Mouse (Mus musculus) neutrophil, adult 5-6 weeks (primary cell): ENCODE data around the gene Jmjd7. TPM values are rescaled to one million over a fixed set of nuclear protein-coding genes. Genes with fewer than 3 reads are reported as not detected.

Experiments
- ATAC-seq: fragments of 151-379, 151-347 bp; 2 replicates; pipeline ENCODE4 v1.8.0; 2017; ENCODE audit warnings: mild to moderate bottlenecking, moderate TSS enrichment; ENCODE audit not compliant: insufficient number of reproducible peaks, poor library complexity, low FRiP score, severe bottlenecking; ENCODE audit errors: extremely low read depth
- total RNA-seq: library from RNA; stranded (forward); fragments of 200-1000 nt; gene quantifications from 2 replicates; pipeline ENCODE4 v1.2.3, GENCODE M21; 2017

Gene Jmjd7
- total RNA-seq, result 1.5 and 3.2 TPM in 2 replicates

- peak; percentile 83 for ATAC-seq
Measured at GRCm38 (mm10) chr2:120026984-120027949, at the start of gene Jmjd7, which contains the start of gene Gm28042. Gene Jmjd7, plus strand, starts transcription at chr2:120027483. Gene Gm28042, plus strand, starts transcription at chr2:120027493.

DNA sequence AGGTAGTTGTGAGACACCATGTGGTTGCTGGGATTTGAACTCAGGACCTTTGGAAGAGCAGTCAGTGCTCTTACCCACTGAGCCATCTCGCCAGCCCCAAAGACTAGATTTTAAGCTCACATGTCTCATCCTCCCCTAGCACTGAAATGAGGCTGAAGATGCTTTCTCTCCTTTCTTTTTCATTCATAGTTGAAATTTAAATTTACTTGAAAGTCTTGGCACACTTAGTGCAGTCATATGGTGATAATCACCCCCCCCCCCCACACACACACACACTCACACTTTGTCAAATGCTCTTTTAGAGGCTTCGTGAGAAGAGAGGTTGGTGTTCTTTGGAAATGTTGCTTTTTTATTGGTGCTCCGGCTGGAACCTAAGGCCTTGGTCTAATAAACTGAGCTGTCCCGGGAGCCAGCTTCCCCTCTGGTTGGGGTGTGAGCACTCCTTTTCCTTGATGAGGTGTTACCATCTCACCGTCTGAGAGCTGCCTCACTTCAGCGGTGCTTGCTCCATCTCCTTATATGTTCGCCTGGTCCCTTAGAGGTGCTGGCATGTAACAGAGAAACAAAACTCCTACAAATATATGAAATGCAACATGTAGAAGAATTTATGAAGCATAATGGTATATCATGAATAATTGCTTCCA is 46.8 kb upstream of the Jmjd7 start:
- ATAC-seq, result no peak

DNA sequence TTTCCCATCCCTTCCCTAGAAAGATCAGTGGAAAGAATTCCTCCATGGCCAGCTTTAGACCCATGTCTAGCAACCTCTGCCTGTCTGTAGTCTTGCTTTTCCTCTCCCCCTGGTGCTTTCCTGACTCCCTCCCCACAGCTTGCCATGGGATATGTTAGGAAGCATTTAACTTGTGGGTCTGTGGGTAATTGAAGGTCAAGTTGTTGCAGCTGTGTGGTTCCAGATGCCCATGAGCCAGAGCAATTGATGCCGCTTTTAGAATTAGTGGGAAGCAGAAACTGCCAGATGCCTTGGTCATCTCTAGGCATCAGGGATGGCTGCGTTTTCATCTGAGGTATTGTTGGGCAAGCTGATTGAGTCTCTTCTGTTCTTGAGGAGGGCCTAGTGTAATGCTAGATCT is 45.7 kb upstream of the Jmjd7 start:
- no peak for ATAC-seq

DNA sequence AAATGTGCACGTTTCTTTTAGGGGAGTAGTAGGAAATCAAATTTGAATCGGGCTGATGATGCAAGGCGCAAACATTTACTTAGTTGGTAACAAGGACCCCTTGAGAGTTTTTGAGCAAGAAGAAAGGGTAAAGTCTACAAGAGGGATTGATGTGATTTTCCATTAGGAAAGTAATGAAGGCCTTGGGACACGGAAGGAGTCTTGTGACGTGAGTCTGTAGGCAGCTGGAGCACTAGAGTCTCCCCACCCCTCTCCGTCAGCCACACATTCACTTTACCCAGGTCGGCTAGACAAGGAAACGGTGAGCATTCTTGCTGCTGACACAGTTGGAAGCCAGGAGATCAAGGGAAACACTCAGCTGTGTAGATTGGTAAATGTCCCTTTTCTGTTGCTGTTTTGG is 41.4 kb upstream of the Jmjd7 start:
- ATAC-seq, result no peak

DNA sequence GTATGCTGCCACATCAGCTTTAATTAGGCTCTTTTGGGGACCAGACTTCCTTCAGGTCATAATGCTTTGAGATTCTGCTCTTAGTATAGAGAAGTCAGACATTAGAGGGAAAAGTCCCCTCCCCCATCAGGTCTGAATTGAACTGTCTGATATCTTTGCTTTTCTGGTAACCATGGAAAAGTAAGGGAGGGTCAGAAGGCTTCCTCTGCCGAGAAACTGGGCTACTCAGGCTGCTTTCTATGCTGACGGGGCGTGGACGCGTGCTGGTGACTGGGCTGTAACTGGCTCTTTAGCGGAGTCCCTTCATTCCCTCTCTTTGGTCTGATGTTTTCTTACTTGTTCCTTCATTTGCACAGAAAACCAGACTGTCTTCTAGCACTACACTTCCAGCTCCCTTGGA is 40.9 kb upstream of the Jmjd7 start:
- ATAC-seq, result no peak

GRCm38 (mm10) chr2:119987441-119987840 is 39.8 kb upstream of the Jmjd7 start:
- ATAC-seq, result no peak

DNA sequence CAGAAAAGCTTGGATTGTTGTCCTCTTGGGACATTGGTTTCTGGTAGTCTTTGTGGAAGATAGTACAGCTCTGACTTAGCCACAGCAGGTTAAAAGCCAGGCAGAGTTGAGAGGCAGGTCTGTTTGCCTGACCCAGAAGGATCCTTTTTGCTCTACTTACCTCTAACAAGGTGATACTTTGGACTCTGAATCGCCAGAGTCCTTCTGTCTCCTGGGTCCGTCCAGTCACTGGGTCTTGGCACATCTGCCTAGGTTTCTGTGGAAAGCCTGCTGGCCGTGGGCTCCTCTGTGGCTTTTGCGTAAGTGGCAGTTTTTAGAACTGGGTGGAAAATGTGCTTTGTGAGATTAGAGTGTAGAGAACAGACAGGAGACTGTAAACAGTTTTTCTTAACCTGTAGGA is 38.3 kb upstream of the Jmjd7 start:
- no peak for ATAC-seq

DNA sequence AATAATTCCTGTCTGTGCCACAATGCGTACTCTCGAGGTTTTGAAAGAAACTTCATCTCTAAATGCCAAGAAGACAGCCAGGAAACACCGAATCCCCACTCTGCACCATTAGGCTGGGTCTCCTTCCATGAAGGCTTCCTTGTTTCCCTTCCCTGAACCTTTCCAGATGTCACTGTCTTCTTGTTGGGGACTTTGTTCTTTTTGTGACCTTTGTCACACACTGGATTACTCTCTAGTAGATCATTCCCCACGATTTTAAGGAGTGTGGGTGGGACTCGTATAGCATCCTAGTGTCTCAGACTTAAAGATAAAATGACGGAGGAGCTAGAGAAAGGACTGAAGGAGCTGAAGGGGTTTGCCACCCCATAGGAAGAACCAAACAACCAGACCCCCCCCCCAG is 36.4 kb upstream of the Jmjd7 start:
- ATAC-seq, result no peak

GRCm38 (mm10) chr2:119992349-119992748 is 34.9 kb upstream of the Jmjd7 start:
- no peak for ATAC-seq

DNA sequence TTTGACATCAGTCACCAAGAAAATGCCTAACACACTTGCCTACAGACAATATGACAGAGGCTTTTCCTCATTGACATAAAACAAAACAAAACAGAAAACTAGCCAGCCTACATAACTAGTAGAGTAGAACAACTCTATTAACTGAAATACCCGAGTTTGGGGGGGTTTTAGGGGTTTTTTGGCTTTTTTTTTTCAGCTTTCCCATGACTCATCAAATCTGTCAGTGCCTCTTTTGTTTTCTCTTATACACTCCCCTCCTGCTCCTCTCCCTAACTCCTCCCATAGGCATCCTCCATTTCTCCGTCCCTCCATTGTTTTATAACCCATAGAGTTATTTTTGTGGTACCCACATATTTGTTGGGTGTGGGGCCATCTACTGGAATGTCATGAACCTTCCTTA is 33.8 kb upstream of the Jmjd7 start:
- ATAC-seq, result no peak

GRCm38 (mm10) chr2:119994839-119995238 is 32.4 kb upstream of the Jmjd7 start:
- ATAC-seq, result no peak

DNA sequence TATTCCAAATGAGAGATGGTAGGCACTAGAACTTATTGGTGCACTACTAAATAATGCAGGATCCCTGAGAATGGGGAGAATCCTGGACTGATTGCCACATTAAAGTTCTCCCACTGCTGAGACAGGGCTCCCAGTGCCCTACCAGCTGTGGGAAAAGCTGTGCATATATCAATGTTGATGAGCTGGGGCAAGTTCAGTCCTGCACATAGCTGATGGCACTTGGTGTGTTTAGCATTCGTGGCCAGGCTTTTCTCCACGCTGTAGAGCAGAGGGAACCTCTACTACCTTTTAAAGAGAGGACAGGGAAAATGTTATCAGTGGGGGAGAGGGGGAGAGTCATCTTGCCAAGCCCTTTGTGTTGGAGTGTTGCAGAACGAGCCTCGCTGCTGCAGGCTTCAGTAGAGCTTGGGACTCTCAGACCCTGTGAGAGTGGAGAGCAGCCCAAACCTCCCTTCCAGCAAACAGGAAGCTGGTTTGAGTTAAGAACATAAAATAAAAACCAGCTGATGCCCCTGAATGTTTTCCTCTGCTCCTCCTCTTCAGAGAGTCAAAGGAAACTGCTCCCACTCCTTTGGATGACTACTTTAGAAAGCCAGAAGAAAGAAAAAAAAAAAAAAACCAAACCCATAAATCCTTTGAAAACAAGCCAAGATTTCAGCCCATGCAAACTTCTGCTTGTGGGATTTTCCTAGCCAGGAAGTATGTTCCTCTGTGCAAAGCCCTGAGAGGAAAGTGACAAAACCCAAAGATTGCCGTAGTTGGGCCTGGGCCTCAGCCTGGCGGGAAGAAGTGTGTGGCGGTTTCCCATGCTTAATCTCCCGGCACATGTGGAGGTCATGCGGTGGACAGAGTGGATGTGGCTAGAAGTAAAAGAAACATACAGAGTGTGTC is 31.6 kb upstream of the Jmjd7 start:
- no peak for ATAC-seq

- ATAC-seq, result no peak
Measured at GRCm38 (mm10) chr2:119997354-119997753, 29.9 kb upstream of the Jmjd7 start.

DNA sequence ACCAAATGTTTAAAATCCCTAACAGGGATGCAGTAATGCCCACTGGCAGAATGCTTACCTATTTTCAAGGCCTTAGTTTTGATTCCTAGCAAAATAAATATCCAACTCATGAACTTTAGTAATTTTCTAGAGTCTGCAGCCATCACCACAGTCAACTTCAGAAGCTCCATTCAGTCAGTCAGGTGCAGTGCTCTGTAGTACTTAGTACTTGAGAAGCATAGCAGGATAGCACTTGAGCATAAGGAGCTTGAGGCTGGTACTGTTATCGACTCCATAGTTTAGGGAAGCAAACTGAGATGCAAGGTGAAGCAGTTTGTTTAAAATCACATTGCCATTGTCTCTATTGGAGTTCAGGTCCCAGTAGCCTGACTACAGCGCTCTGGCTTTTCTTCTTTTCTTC is 27.6 kb upstream of the Jmjd7 start:
- no peak for ATAC-seq

- no peak for ATAC-seq
Measured at GRCm38 (mm10) chr2:120000882-120001584, 26.2 kb upstream of the Jmjd7 start.

DNA sequence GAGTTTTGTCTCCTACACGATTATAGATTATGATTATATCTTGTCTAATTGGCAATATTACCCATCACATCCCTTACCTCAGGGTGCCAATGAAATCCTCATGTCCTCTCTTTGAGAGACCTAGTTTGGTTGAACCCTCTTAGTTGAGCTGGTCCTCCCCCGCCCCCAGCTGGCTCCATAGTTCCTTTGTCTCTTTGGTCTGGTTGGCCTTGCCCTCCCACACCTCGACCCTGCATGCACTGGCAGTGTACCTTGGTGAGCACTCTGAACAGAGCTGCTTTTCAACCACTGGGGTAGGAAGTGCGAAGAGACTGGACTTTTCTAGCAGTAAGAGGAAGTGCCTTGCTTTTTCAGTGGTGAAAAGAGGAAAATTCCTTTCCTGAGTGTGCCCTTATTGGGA is 25.3 kb upstream of the Jmjd7 start:
- no peak for ATAC-seq

GRCm38 (mm10) chr2:120003970-120004369 is 23.3 kb upstream of the Jmjd7 start:
- ATAC-seq, result no peak

GRCm38 (mm10) chr2:120006696-120007095 is 20.6 kb upstream of the Jmjd7 start:
- no peak for ATAC-seq
